Mouse (Mus musculus): ENCODE data around the gene Sema3g.

DNA sequence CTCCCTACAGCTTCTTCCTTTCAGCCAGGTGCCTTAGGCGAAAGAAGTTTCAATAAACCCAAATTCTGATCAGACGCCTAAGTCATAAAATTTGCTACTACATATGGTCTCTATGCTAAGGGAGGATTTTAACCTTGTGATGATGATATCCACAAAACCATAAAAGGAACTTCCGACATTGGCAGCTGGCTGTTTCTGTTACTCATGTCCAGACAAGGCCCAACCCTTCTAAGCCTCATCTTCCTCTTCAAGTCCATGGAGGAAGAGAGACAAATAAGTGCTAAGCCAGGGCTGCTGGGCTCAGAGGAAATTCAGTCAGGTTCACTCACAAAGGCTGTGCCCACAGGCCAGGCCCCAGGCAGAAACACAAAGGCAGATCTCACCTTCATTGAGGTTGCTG lies 28.3 kb upstream of the Sema3g start:
- TF ChIP-seq CTCF (IDR thresholded peaks at IDR 0.05; ENCODE audit: low read depth): no peak
- no peak for TF ChIP-seq EP300 (IDR thresholded peaks at IDR 0.05; ENCODE audit: low read depth)
